Mouse (Mus musculus): ENCODE measurements around the gene C1ra.
"Not testable (repeated sequence)": the region's sequence is repeated elsewhere in the genome, so short reads cannot be mapped to it uniquely, and the experiment has no call there.

C1ra gene

GRCm38 (mm10) chr6:124512355-124512836 is at the start of gene C1ra:
C1ra (plus strand) TSS chr6:124512405.
- peak; percentile 37 to 41 for DNase-seq (ENCODE audit: low spot score in 2 of 2)

GRCm38 (mm10) chr6:124463881-124464291 is 48.3 kb upstream of the C1ra start:
- peak in 1 of 2 experiments; percentile 18 for DNase-seq (ENCODE audit: low spot score in 2 of 2)

DNA sequence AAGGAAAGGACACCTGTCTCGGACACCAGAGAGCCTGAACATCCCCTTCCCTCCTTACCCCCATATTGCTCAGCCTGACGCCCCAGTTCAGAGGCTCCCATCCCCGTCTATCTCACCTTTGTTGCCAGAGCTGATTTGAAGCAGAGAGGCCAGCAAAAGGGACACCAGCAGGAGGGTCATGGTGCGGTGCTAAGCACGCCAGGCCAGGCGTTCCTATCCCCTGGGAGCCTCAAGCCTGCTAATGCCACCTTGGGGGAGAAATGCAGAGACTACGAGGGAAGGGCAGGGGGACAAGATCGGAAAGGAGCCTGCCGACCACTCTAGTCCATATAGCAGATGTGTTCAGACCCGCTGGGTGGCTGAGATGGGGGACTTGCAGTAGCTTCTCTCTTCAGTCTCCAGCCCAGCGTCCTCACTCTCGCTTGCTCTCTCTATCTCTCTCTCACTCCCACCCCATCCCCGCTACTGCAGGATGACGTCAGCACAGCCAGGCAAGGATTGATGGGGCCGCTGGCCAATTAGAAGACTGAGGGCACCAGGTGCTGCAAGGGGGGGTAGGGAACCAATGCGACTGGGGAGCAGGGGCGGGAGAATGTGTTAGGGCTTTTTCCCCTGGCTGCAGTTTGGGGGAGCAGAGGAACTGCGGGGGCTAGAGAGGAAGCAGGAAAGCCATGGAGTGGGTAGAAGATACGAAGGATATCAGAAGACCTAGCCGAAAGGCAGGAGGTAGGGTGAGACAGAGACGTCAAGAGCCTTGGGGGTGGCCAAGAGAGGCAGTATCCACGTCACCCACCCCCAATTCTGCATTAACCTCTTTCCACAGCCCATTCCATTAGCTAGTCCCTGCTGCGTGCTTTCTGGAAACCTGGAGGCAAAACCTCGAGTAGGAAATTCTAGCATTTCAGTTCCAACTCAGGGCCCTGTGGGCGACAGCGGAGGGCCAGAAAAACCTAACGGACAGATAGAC is 47.6 kb upstream of the C1ra start, which contains the start of gene Clstn3:
Gene Clstn3, minus strand, starts transcription at position 490 of the 967 bp plus-strand sequence.
- DNase-seq (ENCODE audit: low spot score in 2 of 2) = peak; percentile 77 to 79

DNA sequence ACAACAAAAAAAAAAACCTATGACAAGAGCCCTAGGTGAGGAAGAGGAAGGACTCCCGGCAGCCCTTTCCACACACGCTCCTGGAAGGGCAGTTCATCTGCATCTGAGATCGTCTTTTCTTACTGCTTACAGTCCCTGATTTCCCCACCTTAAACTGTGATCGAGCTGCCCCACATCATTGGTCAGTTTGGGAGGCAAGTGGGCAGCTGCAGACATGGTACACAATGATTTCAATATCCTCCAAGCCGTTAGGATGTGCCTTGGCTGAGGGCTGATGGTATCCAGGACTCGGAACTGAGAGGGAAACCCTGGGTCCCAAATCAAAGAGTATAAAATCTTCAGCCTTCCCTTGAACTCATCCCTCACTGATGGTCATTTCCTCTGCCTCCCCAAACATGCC is 46.9 kb upstream of the C1ra start:
- DNase-seq (ENCODE audit: low spot score in 2 of 2) = no peak

DNA sequence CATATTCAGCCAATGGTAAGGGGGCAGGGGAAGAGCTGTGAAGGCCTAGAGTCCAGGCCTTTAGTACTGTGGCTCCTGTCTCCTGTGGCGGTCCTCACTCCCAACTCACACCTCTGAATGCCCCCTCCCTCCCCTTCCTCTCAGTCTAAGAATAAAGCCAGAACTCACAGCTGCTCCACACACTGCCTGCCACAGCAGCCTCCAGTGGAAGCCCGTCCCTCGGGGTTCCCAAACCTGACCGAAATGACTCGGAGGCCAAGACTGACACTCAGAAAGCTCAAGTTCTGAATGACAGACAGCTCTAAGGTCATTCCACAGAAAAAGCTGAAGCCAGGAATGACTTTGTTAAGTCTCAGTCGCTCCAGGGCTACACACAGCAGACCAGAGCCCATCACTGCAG is 46.5 kb upstream of the C1ra start:
- DNase-seq (ENCODE audit: low spot score in 2 of 2) = no peak

- DNase-seq (ENCODE audit: low spot score in 2 of 2) = no peak
Observed at GRCm38 (mm10) chr6:124471121-124471520, 41.1 kb upstream of the C1ra start.

GRCm38 (mm10) chr6:124471783-124472638 is 40.2 kb upstream of the C1ra start:
- not testable (repeated sequence) for DNase-seq (ENCODE audit: low spot score in 2 of 2)

DNA sequence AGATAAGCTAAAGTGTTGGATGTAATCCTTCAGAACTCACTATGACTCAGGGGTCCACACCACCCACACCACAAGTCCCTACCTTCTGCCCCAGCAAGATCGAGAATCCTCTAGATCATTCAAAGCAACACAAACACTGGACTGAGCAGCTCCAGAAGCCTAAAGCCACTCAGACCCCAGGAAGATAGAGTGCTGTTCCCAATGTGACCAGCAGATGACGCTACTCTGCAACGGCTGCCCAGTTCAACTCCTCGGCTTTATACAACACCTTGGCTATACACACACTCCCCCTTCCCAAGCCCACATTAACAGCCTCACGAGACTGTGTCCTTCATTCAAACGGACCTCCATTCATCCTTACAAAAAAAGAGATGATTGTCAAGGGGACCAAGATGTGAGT is 39.4 kb upstream of the C1ra start:
- peak; percentile 34 to 49 for DNase-seq (ENCODE audit: low spot score in 2 of 2)

- DNase-seq (ENCODE audit: low spot score in 2 of 2) = no peak
Observed at GRCm38 (mm10) chr6:124474621-124475020, 37.6 kb upstream of the C1ra start.

- DNase-seq (ENCODE audit: low spot score in 2 of 2) = not testable (repeated sequence)
Observed at GRCm38 (mm10) chr6:124475335-124476075, 36.7 kb upstream of the C1ra start.

DNA sequence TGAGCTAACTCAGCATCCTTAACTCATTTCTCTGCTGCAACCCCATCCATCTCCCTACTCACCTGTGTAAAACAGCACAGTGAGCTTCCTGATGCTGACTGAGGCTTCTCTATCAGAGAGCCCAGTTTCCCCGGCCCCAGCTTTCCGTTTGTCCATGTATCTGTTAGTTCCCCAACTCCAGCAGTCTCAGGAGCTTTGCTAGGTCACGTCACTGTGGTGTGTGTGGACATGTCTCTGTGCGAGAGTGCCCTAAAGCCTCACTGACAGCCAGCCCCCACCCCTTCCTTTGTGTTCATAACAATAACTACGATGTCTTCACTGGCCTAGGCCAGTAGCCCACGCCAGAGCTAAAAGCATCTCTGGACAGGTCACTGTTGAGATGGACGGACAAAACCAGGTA is 36.0 kb upstream of the C1ra start:
- no peak for DNase-seq (ENCODE audit: low spot score in 2 of 2)

DNA sequence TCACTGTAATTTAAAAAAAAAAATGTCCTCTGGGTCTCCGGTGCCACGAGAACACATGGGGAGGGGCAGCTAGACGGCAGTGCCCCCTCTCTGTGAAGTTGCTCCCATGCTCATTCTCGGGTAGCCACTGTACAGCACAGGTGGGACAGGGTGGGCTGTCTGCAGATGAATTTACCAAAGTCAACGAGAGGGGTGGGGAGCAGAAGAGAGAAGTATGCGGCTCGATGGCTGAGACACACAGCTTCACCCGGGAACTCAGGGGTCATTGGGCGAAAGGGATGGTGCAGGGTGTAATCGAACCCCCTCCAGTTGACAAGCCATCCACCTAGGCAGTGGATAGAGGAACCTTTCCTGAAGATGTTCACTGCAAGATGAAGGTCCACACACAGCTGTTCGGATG is 35.4 kb upstream of the C1ra start:
- no peak for DNase-seq (ENCODE audit: low spot score in 2 of 2)

- DNase-seq (ENCODE audit: low spot score in 2 of 2) = no peak
Observed at GRCm38 (mm10) chr6:124477221-124477655, 35.0 kb upstream of the C1ra start.

DNA sequence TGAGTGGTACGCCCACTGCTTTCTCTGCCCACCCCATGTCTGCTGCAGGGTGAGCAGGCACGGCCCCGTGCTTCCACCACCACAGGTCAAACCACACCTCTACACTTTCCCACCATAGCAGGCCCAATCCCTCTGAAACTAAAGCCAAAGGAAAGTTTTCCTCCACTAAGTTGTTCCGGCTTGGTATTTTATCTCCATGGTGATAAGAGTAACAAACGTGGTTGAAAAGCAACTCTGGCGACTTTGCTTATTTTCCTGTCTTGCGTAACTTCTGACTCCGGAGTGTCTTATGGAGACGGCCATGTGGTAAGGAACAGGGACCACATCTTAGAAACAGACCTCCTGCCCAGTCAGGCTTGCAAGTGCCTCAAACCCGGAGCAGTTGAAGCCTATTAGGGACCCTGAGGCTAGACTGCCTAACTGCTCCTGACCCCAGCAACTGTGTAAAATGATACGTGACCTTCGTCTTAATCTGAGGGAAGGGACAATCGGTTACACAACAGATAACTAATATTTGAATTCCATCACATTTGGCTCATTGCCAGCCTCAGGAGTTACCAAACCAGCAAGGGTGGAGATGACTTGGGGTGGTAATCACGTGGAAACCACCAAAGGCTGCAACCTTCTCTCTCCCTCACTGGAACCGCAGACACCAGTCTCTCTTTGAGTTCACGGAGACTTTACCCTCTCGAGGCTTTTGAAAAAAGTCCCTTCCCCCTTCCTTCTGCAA is 34.1 kb upstream of the C1ra start:
- DNase-seq (ENCODE audit: low spot score in 2 of 2) = no peak

GRCm38 (mm10) chr6:124478874-124479572 is 33.2 kb upstream of the C1ra start:
- DNase-seq (ENCODE audit: low spot score in 2 of 2) = no peak

DNA sequence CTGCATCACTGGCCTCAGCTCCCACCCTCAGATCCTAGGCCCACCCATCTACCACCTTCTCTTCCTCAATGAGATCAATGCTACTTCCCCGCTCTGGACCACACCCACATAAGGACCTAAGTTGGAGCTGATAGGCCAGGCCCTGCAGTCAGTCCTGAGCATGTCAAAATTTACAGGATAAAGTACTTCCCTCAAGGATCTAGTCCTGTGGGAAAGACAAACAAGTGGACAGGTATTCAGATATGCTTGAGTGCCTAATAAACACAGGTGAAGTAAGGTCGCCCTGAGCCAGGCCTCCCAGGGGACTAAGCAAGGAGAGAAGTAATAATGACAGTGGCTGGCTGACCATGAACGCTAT is 32.7 kb upstream of the C1ra start:
- no peak for DNase-seq (ENCODE audit: low spot score in 2 of 2)

GRCm38 (mm10) chr6:124480295-124480694 is 31.9 kb upstream of the C1ra start:
- DNase-seq (ENCODE audit: low spot score in 2 of 2) = peak; percentile 23 to 30

DNA sequence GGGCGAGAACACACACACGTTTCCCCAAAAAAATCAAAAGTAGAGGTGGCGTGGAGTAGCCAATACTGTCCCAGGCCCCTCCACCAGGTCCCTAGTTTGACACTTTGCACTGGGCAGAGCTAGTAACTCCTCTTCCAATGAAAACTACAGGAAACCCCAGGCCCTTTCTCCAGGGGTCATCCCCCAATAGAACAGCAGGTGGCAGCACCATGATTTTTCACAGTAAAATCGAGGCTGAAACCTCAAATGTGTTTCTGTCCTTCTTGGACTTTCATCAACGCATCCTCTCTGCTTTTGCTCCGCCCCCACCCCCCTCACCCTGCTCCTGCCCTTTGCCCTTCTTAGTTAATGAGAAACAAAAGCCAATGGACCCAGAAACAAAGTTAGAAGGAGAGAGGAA is 30.6 kb upstream of the C1ra start:
- DNase-seq (ENCODE audit: low spot score in 2 of 2) = peak in 1 of 2 experiments; percentile 33

DNA sequence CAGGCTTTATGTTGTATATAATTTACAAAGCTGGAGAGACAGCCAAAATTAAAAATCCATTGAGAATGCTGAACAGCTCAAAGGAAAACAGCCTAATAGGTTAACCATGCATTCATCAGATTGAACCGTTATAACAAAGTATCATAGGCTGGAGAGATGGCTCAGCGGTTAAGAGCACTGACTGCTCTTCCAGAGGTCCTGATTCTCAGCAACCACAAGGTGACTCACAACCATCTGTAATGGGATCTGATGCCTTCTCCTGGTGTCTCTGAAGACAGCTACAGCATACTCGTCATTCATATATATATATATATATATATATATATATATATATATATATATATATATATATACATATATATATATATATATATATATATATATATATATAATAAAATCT is 28.4 kb upstream of the C1ra start:
- DNase-seq (ENCODE audit: low spot score in 2 of 2) = not testable (repeated sequence)

DNA sequence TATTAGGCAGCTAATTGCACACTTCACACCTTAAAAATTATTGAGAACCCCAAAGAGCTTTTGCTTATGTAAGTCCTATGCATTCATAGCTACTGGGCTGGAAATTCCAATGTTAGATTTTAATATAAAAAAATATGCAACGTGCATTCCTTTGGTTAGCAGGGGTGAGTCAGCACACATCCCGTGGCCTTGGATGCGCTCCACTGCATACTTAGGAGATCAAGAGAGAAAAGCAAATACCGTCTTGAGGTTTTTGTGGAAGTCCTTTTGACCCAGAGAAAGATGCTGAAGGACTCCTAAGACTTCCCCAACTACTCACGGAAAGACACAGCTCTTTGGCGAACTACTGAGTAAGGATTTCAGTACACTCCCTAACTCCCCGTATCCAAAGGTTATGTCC is 27.4 kb upstream of the C1ra start:
- no peak for DNase-seq (ENCODE audit: low spot score in 2 of 2)
